Mouse (Mus musculus) neural tube, embryonic 10.5 days (tissue): ENCODE data around the gene Vmn1r196.
"Not testable (repeated sequence)": the region's sequence is repeated elsewhere in the genome, so short reads cannot be mapped to it uniquely, and the experiment has no call there.

ENCODE experiments used
- DNase-seq: peaks from one replicate; pipeline ENCODE4 v3.0.0-alpha.2; 2017; ENCODE audit warnings: low spot score; ENCODE audit errors: extremely low spot score

Vmn1r196 gene

DNA sequence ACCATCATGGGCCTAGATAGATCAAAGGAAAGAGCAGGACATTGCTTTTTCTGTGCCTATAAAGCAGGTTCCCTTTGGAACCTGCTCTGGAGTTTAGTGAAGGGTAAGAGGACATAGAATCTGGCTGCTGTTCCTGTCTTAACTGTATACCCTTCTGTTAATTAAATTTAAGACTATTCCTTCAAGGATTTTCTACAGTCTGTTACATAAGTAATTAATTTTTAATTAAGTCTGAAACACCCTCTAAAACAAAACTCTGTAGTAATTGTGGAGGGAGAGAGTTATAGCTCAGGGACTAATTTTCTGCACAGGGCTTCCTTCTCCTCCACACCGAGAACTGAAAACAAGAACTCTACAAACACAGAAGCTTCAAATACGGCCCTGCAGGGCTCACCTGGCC is at the start of gene Vmn1r196:
TSS of gene Vmn1r196 (plus strand) at position 301 of the 400 bp plus-strand sequence.
- DNase-seq = no peak

DNA sequence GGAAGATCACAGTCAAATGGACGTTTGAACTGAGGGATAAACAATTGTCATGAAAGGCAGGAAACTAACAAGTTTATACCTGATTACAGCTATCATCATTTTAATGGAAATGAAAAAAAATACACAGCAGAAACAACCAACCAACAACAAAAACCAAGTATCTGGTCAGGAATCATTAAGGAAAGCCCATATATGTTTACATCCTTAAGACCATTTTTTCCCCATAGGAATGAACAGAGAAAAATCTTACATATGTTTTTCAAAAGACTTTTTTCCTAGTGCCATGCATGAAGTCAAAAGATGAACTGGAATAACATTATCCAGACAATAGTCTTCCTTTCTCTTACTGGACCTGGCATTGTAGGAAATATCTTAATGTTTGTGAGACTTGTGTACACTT is 45.8 kb upstream of the Vmn1r196 start, which contains the start of gene Vmn1r194:
TSS of gene Vmn1r194 (plus strand) at position 301 of the 400 bp plus-strand sequence.
- no peak for DNase-seq

DNA sequence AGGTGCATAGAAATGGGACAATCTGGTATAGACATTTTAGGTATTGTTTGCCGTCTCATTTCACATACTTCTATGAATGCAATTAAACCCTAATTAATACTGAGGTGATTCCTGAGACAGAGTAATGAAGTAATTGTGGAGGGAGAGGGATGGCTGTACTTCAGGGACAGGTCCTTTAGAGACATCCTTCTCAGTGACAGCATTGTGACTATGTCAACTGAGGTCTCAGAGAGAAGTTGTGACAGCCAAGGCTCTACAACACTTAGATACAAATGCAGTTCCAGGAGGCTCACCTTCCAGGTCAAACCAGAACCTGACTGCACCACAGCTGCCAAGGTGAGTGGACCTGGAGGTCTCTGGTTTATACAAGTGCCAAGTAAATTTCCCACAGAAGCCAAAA is 19.5 kb upstream of the Vmn1r196 start, which contains the start of gene Vmn1r195:
TSS of gene Vmn1r195 (plus strand) at position 301 of the 400 bp plus-strand sequence.
- not testable (repeated sequence) for DNase-seq

DNA sequence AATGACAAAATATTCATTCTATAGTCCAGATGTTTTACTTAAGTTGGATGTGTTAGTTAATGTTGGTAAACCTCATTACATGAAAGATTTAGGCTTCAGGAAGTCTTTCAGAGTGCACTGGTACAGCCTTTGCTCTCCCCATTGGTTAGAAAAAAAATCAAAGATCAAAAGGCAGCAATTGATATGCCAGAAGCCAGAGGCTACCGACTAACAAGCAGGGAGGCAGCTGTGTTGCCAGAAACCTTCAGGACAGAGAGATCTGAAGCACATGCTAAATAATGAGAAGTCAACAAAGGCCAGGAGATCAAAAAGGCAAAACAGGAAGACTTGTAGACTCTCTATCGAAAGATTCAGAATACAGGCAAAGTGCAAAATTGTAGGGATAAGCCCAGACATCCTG is 18.0 kb upstream of the Vmn1r196 start:
- no peak for DNase-seq

DNA sequence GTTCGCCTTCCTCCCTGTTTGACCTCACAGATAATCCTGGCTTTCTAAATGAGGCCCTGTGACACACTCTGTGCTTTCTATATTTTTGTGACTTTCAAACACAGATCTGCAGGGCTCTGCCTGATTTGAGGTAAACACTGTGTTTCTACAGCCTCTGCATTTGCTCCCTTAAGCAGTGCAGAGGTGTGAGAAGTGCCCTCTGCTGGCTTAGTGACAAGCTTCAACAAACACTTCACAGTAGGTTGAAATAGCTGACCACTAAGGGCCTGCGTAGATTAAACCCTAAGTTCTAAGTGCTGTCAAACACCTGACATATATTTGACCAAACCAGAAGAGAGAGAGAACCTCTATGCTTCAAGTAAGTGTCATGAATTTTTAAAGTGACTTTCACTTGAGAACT is 5.1 kb upstream of the Vmn1r196 start:
- DNase-seq = no peak

DNA sequence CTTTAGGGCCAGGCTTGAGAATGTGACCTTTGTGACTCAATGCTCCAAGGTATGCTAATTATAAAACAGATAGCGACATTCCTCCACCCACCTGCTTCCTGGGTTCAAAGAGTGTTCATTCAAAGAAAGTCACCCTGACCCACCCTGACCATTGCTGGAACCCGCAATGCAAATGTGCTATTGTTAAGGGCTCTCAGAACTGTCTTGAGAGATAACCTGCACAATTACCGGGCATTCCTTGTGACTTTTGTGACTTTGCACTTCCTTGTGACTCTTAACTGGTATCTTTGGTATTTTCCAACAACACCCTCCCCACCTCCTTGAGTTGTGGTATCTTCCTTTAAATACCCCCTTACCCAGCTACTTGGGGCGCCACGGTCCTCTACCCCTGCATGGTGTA is 18.4 kb downstream of the Vmn1r196 start:
- not testable (repeated sequence) for DNase-seq

DNA sequence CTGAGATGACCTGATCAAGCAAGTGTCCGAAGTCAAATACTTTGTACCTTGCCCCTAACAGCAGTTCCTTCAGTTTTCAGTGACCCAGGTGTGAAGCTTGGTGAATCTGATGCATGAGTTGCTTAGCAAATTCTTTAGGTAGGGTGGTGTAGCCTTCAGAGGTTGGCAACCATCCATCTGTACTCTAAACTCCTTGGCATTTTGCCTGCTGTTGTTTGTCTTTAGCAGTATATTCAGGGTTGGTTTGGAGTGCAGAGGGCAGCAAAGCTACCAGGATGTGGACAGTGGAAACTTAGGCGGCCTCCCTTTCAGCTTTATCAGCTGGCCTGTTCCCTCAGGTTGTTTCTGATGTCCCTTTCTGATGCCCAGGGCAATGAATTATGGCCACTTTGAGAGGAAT is 25.6 kb downstream of the Vmn1r196 start:
- DNase-seq = no peak

DNA sequence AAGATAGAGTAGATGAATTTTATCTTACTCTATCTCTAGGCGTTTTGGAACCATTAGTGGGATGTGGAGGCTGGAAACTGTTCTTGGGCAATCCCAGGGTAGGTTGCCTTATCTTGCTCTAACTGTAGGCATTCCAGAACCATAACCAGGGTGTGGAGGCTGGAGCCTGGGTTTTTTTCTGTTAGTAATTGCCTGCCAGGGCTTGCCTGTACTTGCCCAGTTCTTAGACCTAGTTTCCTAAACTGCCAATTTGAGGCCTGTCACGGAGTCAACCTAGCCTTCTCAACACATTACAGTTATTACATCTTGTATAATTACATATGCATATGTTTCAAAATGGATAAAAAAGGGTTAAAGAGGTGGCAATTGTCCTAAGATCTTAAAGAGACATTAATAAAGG is 27.6 kb downstream of the Vmn1r196 start:
- no peak for DNase-seq

DNA sequence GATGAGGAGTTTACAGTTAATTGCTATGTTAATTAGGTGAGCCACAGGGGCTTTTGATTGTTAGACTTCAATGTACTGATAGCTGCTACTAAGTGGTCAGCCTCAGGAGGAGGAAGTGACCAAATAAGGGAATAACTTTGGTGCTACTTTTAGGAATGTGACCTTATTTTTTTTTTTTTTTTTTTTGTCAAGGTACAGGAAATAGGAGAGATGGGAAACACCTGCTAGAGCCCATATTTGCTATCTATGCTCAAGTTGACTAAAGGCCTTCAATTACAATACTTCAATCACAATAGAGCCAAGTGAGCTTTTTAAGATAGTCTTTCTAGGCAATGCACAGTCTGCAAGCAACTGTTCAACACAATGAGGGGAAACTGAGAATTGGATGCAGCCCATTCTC is 30.4 kb downstream of the Vmn1r196 start:
- no peak for DNase-seq

DNA sequence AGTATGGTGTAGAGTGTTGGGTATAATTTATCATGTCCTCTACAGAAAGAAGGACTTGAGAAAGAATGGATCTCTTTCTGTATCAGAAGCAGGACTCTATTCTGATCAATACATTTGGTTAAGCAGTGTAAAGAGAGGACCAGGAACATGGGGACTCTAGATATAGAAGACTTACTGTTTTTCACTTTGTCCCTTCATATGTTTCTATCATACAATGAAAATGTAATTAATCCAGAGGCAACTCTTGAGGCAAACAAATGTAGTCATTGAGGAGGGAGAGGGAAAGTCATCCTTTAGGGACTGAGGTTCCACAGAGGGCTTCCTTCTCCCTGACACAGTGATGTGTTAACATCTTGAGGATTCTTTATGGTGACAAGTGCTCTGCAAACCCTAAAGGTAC is 34.6 kb downstream of the Vmn1r196 start, which contains the start of gene Vmn1r197:
TSS of gene Vmn1r197 (plus strand) at position 301 of the 400 bp plus-strand sequence.
- DNase-seq = no peak

DNA sequence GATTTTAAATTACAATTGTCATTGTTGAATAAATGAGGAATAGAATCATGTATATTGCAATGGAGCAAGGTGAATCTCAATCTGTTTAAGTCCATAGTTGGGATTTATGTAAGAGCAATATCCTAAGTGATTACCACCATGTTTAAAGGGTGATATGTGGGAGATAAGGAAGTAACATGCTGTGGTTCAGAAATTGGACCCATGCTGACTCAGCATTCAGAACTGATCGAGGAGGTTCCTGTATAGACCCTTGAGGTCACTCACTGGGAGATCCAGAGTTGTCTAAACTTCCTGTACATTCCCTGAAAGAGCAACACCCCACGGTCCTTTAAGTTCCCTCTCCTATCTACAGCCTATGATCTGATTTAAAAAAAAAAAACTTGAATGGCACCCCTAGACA is 43.5 kb downstream of the Vmn1r196 start:
- DNase-seq = no peak

DNA sequence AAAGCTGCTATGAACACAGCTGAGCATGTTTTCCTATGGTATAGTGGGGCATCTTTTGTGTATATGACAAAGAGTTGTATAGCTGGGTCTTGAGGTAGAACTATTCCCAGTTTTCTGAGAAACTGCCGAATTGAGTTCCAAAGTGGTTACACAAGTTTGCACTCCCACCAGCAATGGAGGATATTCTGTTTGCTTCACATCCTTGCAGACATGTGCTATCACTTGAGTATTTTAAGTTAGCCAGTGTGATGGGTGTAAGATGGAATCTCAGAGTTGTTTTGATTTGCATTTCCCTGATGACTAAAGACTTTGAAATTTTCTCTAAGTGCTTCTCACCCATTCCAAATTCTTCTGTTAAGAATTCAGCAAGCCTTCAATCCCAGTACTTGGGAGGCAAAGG is 45.8 kb downstream of the Vmn1r196 start:
- DNase-seq = no peak
